Mouse (Mus musculus): ENCODE data around the gene Snx13. TPM values are rescaled to one million over a fixed set of nuclear protein-coding genes. Genes with fewer than 3 reads are reported as not detected.
A peak's percentile ranks its signal among the peaks of the same experiment; 100 is the strongest.

Gene Snx13
- polyA plus RNA-seq (2016; fragmentation: Nextera tagmentation; extraction: Ambion mirVana) = 12.8 and 17.5 TPM in 2 replicates

GRCm38 (mm10) chr12:35046999-35047319 lies at the start of gene Snx13:
Gene Snx13 (plus strand): TSS chr12:35047186.
- peak within 1 kb of the TSS; percentile 96 for H3K27ac ChIP-seq
- peak within 1 kb of the TSS; percentile 92 for H3K4me3 ChIP-seq
- peak; percentile 94 for DNase-seq (ENCODE audit: low spot score)
- H3K9me3 ChIP-seq (replicated peaks) = no peaks in the 10 kb centered on the region
- 1% methylated on average over 51 of the region's 51 CpGs for WGBS
- peaks cover 9% of the 10 kb centered on the region for H3K4me1 ChIP-seq
- no peaks in the 10 kb centered on the region for H3K36me3 ChIP-seq
- H3K27me3 ChIP-seq (ENCODE audit: low read depth, poor library complexity, severe bottlenecking) = no peaks in the 10 kb centered on the region

- Histone ChIP-seq H3K27ac (no peak overlapping the region), H3K9me3 (replicated peaks) (no peaks in the 10 kb centered on the region), H3K36me3 (no peaks in the 10 kb centered on the region), H3K4me1 (no peaks in the 10 kb centered on the region), H3K27me3 (ENCODE audit: low read depth, poor library complexity, severe bottlenecking) (no peaks in the 10 kb centered on the region), H3K4me3 (no peak overlapping the region)
- WGBS = 93% methylated on average over 3 of the region's 3 CpGs
- no peak for DNase-seq (ENCODE audit: low spot score)
Observed at GRCm38 (mm10) chr12:34997597-34998182, 49.3 kb upstream of the Snx13 start.

GRCm38 (mm10) chr12:34998778-34999467 lies 48.1 kb upstream of the Snx13 start:
- Histone ChIP-seq H3K27ac (no peak overlapping the region), H3K4me1 (no peaks in the 10 kb centered on the region), H3K27me3 (ENCODE audit: low read depth, poor library complexity, severe bottlenecking) (no peaks in the 10 kb centered on the region), H3K9me3 (replicated peaks) (no peaks in the 10 kb centered on the region), H3K4me3 (no peak overlapping the region), H3K36me3 (no peaks in the 10 kb centered on the region)
- WGBS = 75% methylated on average over 12 of the region's 12 CpGs
- DNase-seq (ENCODE audit: low spot score) = no peak

GRCm38 (mm10) chr12:35000323-35000722 lies 46.7 kb upstream of the Snx13 start:
- Histone ChIP-seq H3K4me1 (no peaks in the 10 kb centered on the region), H3K36me3 (no peaks in the 10 kb centered on the region), H3K9me3 (replicated peaks) (no peaks in the 10 kb centered on the region), H3K27ac (no peak overlapping the region), H3K4me3 (no peak overlapping the region), H3K27me3 (ENCODE audit: low read depth, poor library complexity, severe bottlenecking) (no peaks in the 10 kb centered on the region)
- DNase-seq (ENCODE audit: low spot score) = no peak
- 79% methylated on average over 4 of the region's 4 CpGs for WGBS

- peaks cover 7% of the 10 kb centered on the region; the same call in 1 of the 2 replicates for H3K4me1 ChIP-seq
- DNase-seq (ENCODE audit: low spot score) = no peak
- no peak overlapping the region for H3K4me3 ChIP-seq
- H3K27me3 ChIP-seq (ENCODE audit: low read depth, poor library complexity, severe bottlenecking) = no peaks in the 10 kb centered on the region
- no peaks in the 10 kb centered on the region for H3K9me3 ChIP-seq (replicated peaks)
- H3K27ac ChIP-seq = no peak overlapping the region
- no peaks in the 10 kb centered on the region for H3K36me3 ChIP-seq
Observed at GRCm38 (mm10) chr12:35005748-35006147, 41.2 kb upstream of the Snx13 start.

GRCm38 (mm10) chr12:35007851-35008250 lies 39.1 kb upstream of the Snx13 start:
- no peaks in the 10 kb centered on the region for H3K9me3 ChIP-seq (replicated peaks)
- H3K4me3 ChIP-seq = no peak overlapping the region
- no peak overlapping the region for H3K27ac ChIP-seq
- no peaks in the 10 kb centered on the region for H3K27me3 ChIP-seq (ENCODE audit: low read depth, poor library complexity, severe bottlenecking)
- no peaks in the 10 kb centered on the region for H3K36me3 ChIP-seq
- DNase-seq (ENCODE audit: low spot score) = no peak
- 96% methylated on average over 1 of the region's 1 CpGs for WGBS
- peaks cover 7% of the 10 kb centered on the region; the same call in 1 of the 2 replicates for H3K4me1 ChIP-seq

- 76% methylated on average over 11 of the region's 11 CpGs for WGBS
- no peak overlapping the region for H3K27ac ChIP-seq
Observed at GRCm38 (mm10) chr12:35008340-35009137, 38.4 kb upstream of the Snx13 start.

GRCm38 (mm10) chr12:35011462-35011861 lies 35.5 kb upstream of the Snx13 start:
- no peak for DNase-seq (ENCODE audit: low spot score)
- no peaks in the 10 kb centered on the region for H3K27me3 ChIP-seq (ENCODE audit: low read depth, poor library complexity, severe bottlenecking)
- WGBS = 86% methylated on average over 1 of the region's 1 CpGs
- no peak overlapping the region for H3K4me3 ChIP-seq
- no peak overlapping the region for H3K27ac ChIP-seq
- H3K36me3 ChIP-seq = no peaks in the 10 kb centered on the region
- H3K4me1 ChIP-seq = peaks cover 7% of the 10 kb centered on the region; the same call in 1 of the 2 replicates
- no peaks in the 10 kb centered on the region for H3K9me3 ChIP-seq (replicated peaks)

More at GRCm38 (mm10) chr12:35008340-35009137, 38.4 kb upstream of the Snx13 start:
- H3K4me3 ChIP-seq = no peak overlapping the region
- no peak for DNase-seq (ENCODE audit: low spot score)
- H3K36me3 ChIP-seq = no peaks in the 10 kb centered on the region
- no peaks in the 10 kb centered on the region for H3K9me3 ChIP-seq (replicated peaks)
- peaks cover 7% of the 10 kb centered on the region; the same call in 1 of the 2 replicates for H3K4me1 ChIP-seq
- H3K27me3 ChIP-seq (ENCODE audit: low read depth, poor library complexity, severe bottlenecking) = no peaks in the 10 kb centered on the region

GRCm38 (mm10) chr12:35013950-35014349 lies 33.0 kb upstream of the Snx13 start:
- H3K9me3 ChIP-seq (replicated peaks) = no peaks in the 10 kb centered on the region
- H3K27me3 ChIP-seq (ENCODE audit: low read depth, poor library complexity, severe bottlenecking) = no peaks in the 10 kb centered on the region
- no peaks in the 10 kb centered on the region for H3K4me1 ChIP-seq
- WGBS = 78% methylated on average over 2 of the region's 2 CpGs
- no peak overlapping the region for H3K27ac ChIP-seq
- no peaks in the 10 kb centered on the region for H3K36me3 ChIP-seq
- no peak overlapping the region for H3K4me3 ChIP-seq
- DNase-seq (ENCODE audit: low spot score) = no peak

- no peaks in the 10 kb centered on the region for H3K4me1 ChIP-seq
- no peaks in the 10 kb centered on the region for H3K9me3 ChIP-seq (replicated peaks)
- WGBS = 60% methylated on average over 3 of the region's 3 CpGs
- H3K27ac ChIP-seq = no peak overlapping the region
- no peaks in the 10 kb centered on the region for H3K27me3 ChIP-seq (ENCODE audit: low read depth, poor library complexity, severe bottlenecking)
- no peaks in the 10 kb centered on the region for H3K36me3 ChIP-seq
- no peak for DNase-seq (ENCODE audit: low spot score)
- H3K4me3 ChIP-seq = no peak overlapping the region
Observed at GRCm38 (mm10) chr12:35016056-35016455, 30.9 kb upstream of the Snx13 start.

- no peak for DNase-seq (ENCODE audit: low spot score)
- H3K36me3 ChIP-seq = no peaks in the 10 kb centered on the region
- H3K27me3 ChIP-seq (ENCODE audit: low read depth, poor library complexity, severe bottlenecking) = no peaks in the 10 kb centered on the region
- 82% methylated on average over 9 of the region's 9 CpGs for WGBS
- no peaks in the 10 kb centered on the region for H3K9me3 ChIP-seq (replicated peaks)
- H3K4me1 ChIP-seq = no peaks in the 10 kb centered on the region
- H3K4me3 ChIP-seq = no peak overlapping the region
- no peak overlapping the region for H3K27ac ChIP-seq
Observed at GRCm38 (mm10) chr12:35016481-35017250, 30.3 kb upstream of the Snx13 start.

GRCm38 (mm10) chr12:35018679-35019237 lies 28.2 kb upstream of the Snx13 start:
- 83% methylated on average over 9 of the region's 9 CpGs for WGBS
- H3K27ac ChIP-seq = no peak overlapping the region
- no peaks in the 10 kb centered on the region for H3K36me3 ChIP-seq
- H3K4me3 ChIP-seq = no peak overlapping the region
- no peak for DNase-seq (ENCODE audit: low spot score)
- H3K27me3 ChIP-seq (ENCODE audit: low read depth, poor library complexity, severe bottlenecking) = no peaks in the 10 kb centered on the region
- H3K9me3 ChIP-seq (replicated peaks) = no peaks in the 10 kb centered on the region
- no peaks in the 10 kb centered on the region for H3K4me1 ChIP-seq

Data from limb, embryonic 10.5 days (tissue).